ENCODE assay signal across 8 mouse cellular contexts in genomic region chr11:54088947-54089317, GRCm38 (mm10). TPM values are rescaled to one million over a fixed set of nuclear protein-coding genes. Genes with fewer than 3 reads are reported as not detected.
DNase-seq lines count a peak whose midpoint lies in the region; ATAC-seq and TF ChIP-seq lines count a peak whose summit lies in the region.

No protein-coding gene starts in this region.

- no peak overlapping the region for H3K4me2 ChIP-seq in limb, embryonic 14.5 days (replicated peaks; ENCODE audit: low read depth, low read length, severe bottlenecking)

- H3K4me3 ChIP-seq in limb, embryonic 14.5 days (replicated peaks; ENCODE audit: low read length), result no peak overlapping the region

- TF ChIP-seq CTCF in Patski (IDR thresholded peaks at IDR 0.05), result peak; percentile 94

- 54% methylated on average over 5 of the region's 5 CpGs for WGBS in limb, embryonic 14.5 days

- no peaks in the 10 kb centered on the region for H3K36me3 ChIP-seq in limb, embryonic 14.5 days (ENCODE audit: control insufficient read depth, insufficient read depth, low read length)

- peak; percentile 35 for ATAC-seq in Patski
- ATAC-seq in limb, embryonic 14.5 days (ENCODE audit: low FRiP score, low read depth), result peak; percentile 62; the same call in 1 of the 2 replicates

- intact Hi-C loops in gastrocnemius, postnatal 14 days (cut with DNase I; ENCODE audit: low total_unique reads), result loop anchor here (5.0 kb wide), 1 partner anchor 87 kb away; no protein-coding TSS in a partner anchor

- POLR2A ChIA-PET in Patski (lab: Charles Lee), result interaction anchor here (1.2 to 1.6 kb wide), 2 partner anchors 11 to 27 kb away, joined by 3 to 6 read pairs; partner anchors contain the start of gene P4ha2

- CTCF ChIA-PET in Patski (lab: Charles Lee), result interaction anchor here (0.9 to 6.3 kb wide), 18 partner anchors 9 to 165 kb away, joined by 3 to 103 read pairs (median 4); no protein-coding TSS in a partner anchor

- peaks cover 15% of the 10 kb centered on the region; the same call in 1 of the 2 replicates for H3K4me1 ChIP-seq in limb, embryonic 14.5 days (ENCODE audit: control insufficient read depth, insufficient read depth, low read length)

- no peak overlapping the region for H3K9ac ChIP-seq in limb, embryonic 14.5 days (ENCODE audit: low read depth, low read length, severe bottlenecking)

- in situ Hi-C loops in Patski (cut with MboI; ENCODE audit: low pct_unique_long_range_greater_than_20kb), result loop anchor here (5.0 kb wide), 2 partner anchors 37 to 87 kb away; no protein-coding TSS in a partner anchor

- peak; percentile 86 to 90 for DNase-seq in B cell, adult 2 months
- no peak for DNase-seq in Patski (ENCODE audit: low read depth, low spot score)
- DNase-seq in cerebellum, postnatal 10 days, result peak; percentile 93 to 97
- DNase-seq in gastrocnemius, postnatal 14 days, result peak; percentile 84
- peak; percentile 83 to 92 for DNase-seq in kidney, adult 8-10 months
- DNase-seq in limb, embryonic 14.5 days (ENCODE audit: low spot score), result peak; percentile 69
- peak; percentile 67 to 76 for DNase-seq in natural killer cell, adult 2 months (ENCODE audit: low spot score in 2 of 2)
- peak; percentile 74 for DNase-seq in thymus, postnatal 0 days (ENCODE audit: low spot score)

- TF ChIP-seq POLR2A in limb, embryonic 14.5 days (IDR thresholded peaks at IDR 0.05; ENCODE audit: borderline replicate concordance, extremely low read depth, insufficient read depth, insufficient read length), result no peak

- no peaks in the 10 kb centered on the region for H3K27me3 ChIP-seq in Patski
- no peaks in the 10 kb centered on the region for H3K27me3 ChIP-seq in limb, embryonic 14.5 days (ENCODE audit: control insufficient read depth, insufficient read depth, low read length)

- H3K27ac ChIP-seq in limb, embryonic 14.5 days (replicated peaks; ENCODE audit: low read depth, low read length), result no peak overlapping the region

- H3K9me3 ChIP-seq in limb, embryonic 14.5 days (ENCODE audit: control insufficient read depth, low read length), result no peaks in the 10 kb centered on the region

RNA-seq across cellular contexts. Expression of gene P4ha2, which starts 11.0 kb away (rescaled TPM):
- 66.8 TPM for polyA plus RNA-seq in Patski (2021)
- 10 to 100 TPM; 19.9 to 21.2 TPM for total RNA-seq in gastrocnemius, postnatal 14 days (2021)
- 106 TPM in 2 replicates for polyA plus RNA-seq in limb, embryonic 14.5 days (2012; rRNA removed)
- polyA plus RNA-seq in limb, embryonic 14.5 days (2014; fragmentation: Nextera tagmentation; extraction: Ambion mirVana), result 83.3 and 94.1 TPM in 2 replicates
- 5.1 TPM in 2 replicates for polyA plus RNA-seq in thymus, postnatal 0 days (2015; fragmentation: Nextera tagmentation; extraction: Ambion mirVana)

RNA-seq across cellular contexts. Expression of gene Pdlim4, which starts 20.1 kb away (rescaled TPM):
- polyA plus RNA-seq in Patski (2021), result 0.51 TPM
- 10 to 100 TPM; 15.6 to 18.8 TPM for total RNA-seq in gastrocnemius, postnatal 14 days (2021)
- 115 and 157 TPM in 2 replicates for polyA plus RNA-seq in limb, embryonic 14.5 days (2012; rRNA removed)
- polyA plus RNA-seq in limb, embryonic 14.5 days (2014; fragmentation: Nextera tagmentation; extraction: Ambion mirVana), result 129 and 141 TPM in 2 replicates
- polyA plus RNA-seq in thymus, postnatal 0 days (2015; fragmentation: Nextera tagmentation; extraction: Ambion mirVana), result 23.6 and 25.2 TPM in 2 replicates

Comparison
In these comparisons a context has a peak if more than half of its experiments do, and no peak if none do; other contexts are left out.
1. RNA of gene P4ha2, which starts 11.0 kb away (polyA plus RNA-seq): 83.3 to 106 TPM in limb, embryonic 14.5 days and 66.8 TPM in Patski (single experiment); 5.1 TPM in thymus, postnatal 0 days; every median in the first group is over 10 times any median in the second.
2. RNA of gene Pdlim4, which starts 20.1 kb away (polyA plus RNA-seq): 115 to 157 TPM in limb, embryonic 14.5 days and 23.6 to 25.2 TPM in thymus, postnatal 0 days; 0.51 TPM in Patski (single experiment); every median in the first group is over 10 times any median in the second.